Mouse (Mus musculus) ovary, adult 18-20 months (tissue): ENCODE data around the gene Traf2.

ENCODE experiments used
- DNase-seq: peaks from one replicate; pipeline ENCODE4 v3.0.0; 2022; ENCODE audit warnings: low spot score, mixed read lengths

The Traf2 gene

DNA sequence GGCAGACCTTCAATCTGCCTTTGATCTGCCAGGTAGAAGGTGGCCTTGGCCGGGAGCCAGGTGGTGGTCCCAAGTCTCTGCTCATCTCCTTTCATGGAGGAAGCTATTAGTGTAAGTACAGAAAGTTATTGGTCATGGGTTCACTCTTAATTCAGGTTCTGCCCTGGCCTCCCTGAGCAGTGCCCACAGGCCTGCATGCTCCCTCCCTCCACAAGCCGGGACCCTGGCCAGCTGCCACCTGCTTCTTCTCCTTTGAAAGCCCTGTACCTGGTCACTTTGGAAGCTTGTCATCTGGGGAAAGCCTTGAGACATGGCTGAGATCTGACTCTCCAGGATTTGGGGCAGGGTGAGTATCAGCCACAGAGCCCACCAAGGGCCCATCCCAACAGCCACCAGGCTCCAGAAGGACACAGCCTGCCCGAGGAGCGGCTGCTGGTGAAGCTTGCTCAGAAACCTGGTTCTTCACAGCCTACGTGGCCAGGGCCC lies 53.2 kb downstream of the Traf2 start, which contains the start of gene Lcn12:
TSS of gene Lcn12 (minus strand) at position 436 of the 486 bp plus-strand sequence.
- DNase-seq = no peak

GRCm38 (mm10) chr2:25492988-25493387 lies 53.8 kb downstream of the Traf2 start:
- DNase-seq = no peak

DNA sequence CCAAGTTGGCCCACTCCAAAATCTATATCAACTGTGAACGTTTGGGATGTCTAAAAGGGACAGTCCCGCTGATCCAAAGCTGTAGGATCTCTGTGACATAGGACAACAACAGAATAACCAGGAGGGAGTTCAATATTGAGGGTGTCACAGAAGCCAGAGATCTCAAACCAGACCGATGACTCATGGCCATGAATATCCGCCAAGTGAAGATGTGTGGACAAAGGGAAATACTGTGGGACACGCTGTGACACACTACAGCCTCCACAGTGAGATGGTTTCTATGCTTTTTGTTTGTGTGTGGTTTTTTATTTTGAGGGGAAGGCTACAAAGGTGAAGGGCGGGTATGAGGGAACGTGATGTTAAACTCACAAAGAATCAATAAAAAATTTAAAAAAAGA lies 58.1 kb downstream of the Traf2 start:
- DNase-seq = no peak

GRCm38 (mm10) chr2:25487965-25488670 lies 58.6 kb downstream of the Traf2 start:
- no peak for DNase-seq

DNA sequence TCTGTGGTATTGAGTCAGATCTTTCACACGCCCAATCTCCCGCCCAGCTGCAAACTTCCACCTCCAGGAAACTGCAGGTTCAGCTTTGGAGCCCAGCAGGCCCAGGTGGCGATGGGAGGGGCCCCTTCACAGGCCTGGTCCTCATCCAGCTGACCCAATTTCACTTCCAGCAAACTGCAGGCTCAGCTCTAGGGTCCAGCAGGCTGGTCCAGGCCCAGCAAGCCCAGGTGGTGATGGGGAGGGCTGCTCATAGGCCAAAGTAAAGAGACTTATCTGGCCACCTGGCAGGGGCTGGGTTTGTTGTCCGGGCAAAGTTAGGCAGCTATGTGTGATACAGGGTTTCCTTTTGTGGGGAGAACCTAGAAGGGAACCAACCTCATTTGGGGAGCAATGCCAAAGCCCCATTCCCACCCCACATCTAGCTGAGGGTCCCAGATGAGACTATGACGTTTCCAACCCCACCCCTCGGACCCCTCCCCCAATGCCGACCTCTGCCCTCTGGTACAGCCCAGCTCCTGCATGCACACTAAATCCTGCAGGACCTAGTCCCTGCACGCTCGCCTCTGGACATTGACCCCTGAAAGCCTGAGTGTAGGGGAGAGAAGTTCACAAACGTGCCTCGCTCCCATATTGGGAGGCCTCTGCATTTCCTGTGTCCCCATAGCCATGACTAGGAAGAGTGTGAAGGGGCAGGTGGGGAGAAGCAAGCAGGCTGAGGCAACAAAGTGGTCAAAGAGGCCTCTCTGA lies 61.7 kb downstream of the Traf2 start:
- DNase-seq = no peak

DNA sequence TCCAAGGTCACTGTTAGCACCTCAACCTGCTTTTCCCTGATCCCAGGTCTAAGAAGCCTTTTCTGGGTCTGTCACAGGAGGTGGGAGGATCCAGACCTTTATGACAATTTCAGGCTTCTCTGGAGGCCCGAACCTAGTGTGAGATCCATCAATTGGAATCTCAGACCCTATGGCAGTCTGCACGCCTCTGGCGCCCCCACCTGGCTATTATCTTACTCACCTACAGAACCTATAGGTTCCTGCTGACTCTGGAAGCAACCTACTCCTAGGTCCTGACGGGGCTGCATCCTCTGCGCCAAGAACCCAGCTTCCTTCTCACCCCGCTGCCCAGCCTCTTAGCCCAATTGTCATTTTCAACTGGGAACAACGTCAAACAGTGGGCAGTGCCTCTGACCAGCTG lies 63.8 kb downstream of the Traf2 start:
- no peak for DNase-seq

DNA sequence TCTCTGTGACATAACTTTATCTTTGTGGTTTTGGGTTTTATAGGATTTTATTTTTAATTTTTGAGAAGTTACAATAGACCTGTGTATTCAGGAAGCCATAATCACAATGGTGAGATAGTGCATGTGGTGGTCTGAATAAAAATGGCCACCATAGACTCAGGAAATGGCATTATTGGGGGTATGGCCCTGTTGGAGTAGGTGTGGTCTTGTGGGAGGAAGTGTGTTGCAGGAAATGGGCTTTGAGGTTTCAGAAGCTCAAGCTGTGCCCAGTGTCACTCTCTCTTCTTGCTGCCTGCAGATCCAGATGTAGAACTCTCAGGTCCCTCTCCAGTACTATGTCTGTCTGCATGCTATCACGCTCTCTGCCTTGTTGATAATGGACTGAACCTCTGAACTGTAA lies 66.2 kb downstream of the Traf2 start:
- DNase-seq = no peak

GRCm38 (mm10) chr2:25479551-25480311 lies 67.0 kb downstream of the Traf2 start:
- DNase-seq = no peak

- no peak for DNase-seq
These were observed 68.6 kb downstream of the Traf2 start for GRCm38 (mm10) chr2:25477967-25478675.

DNA sequence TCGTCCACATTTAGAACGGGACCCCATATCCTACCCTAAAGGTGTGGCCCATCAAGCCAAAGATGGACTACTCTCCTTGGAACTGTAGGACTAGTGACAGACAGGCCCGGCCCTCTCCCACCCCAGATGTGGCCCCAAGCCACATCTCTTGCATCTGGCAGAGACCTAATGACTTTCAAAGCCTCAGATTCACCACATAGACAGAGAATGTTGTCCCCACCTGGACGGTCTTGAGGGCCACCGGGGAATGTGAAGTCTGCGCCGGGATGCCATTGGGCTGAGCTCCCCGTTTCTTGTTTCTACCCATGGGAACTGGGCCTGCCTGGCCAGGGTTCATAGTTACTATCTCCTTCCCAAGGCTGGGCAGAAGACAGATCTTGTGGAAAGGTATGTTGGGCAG lies 69.2 kb downstream of the Traf2 start:
- DNase-seq = no peak

DNA sequence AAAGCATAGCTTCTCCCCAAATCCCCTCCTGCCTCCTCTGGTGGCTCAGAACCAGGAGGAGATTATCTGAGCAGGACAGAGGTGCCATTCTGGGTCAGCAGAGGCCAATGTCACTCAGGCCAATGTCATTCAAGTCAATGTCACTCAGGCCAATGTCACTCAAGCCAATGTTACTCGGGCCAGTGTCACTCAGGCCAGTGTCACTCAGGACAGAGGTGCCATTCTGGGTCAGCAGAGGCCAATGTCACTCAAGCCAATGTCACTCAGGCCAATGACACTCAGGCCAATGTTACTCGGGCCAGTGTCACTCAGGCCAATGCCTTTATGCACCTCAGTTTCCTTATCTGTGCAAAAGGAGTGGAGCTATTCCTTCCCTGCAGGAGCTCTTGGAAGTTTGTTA lies 74.2 kb downstream of the Traf2 start:
- DNase-seq = no peak

GRCm38 (mm10) chr2:25469969-25470368 lies 76.8 kb downstream of the Traf2 start, which contains the start of gene Ptgds:
Ptgds (minus strand) TSS chr2:25470046.
- no peak for DNase-seq

DNA sequence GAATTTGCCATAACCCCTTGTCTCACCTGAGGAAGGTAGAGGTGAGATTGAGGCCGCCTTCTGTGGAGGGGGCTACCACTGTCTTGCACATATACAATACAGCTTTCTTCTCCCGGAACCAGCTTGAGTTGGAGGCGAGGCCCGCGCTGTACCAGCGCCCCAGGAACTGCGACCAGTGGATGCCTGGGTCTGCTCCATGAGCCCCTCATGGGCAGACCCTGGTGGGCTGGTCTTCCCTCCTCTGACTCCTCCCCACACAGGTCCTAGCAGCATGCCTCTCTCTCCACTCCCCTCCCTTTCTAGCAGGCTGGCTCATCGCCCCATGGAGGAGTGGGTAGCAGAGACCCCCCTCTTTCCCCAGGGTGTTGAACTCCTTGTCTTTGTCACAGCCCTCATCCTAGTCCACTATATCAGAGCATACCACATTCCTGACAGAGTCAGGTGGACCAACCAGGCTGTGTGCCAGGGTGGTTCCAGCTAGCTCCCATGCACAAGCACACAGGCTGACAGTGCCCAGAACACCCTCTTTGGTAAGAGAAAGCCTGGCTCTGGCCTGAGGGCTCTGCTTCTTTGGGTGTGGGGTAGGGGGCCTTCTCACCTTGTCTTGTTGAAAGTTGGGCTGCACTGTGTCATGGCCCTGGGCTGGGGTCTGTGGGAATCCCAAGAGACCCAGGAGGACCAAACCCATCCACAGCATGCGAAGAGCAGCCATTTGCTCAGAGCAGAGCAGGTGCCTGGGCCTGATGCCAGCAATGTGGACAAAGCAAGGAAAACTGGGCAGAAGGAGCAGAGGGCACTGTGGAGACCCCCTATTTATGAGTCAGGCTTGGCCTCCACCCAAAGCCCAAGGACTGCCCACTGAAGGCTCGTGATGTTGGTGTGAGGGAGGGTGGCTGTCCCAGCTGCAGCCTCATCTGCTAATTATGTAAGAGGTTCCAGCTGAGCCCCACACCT lies 77.5 kb downstream of the Traf2 start:
- DNase-seq = no peak
